Mouse (Mus musculus) hindbrain, embryonic 13.5 days (tissue): Measurements from ENCODE around the gene Myl4. TPM values are rescaled to one million over a fixed set of nuclear protein-coding genes. Genes with fewer than 3 reads are reported as not detected.

Experiments used
- ATAC-seq: fragments of 200-750 bp; cut with Nextera tagmentation; 2 replicates; pipeline ENCODE4 v1.8.0; 2017; ENCODE audit warnings: moderate TSS enrichment; ENCODE audit not compliant: low FRiP score
- H3K27ac ChIP-seq: fragments of 300-500 bp; sonication (generic); 2 replicates; pipeline ENCODE4 v1.5.1; 2015; ENCODE audit warnings: inconsistent platforms, mild to moderate bottlenecking, moderate library complexity
- H3K27me3 ChIP-seq: fragments of 300-500 bp; sonication (generic); 2 replicates; pipeline ENCODE4 v1.6.1; 2015; ENCODE audit warnings: mild to moderate bottlenecking, inconsistent platforms
- H3K36me3 ChIP-seq: fragments of 300-500 bp; sonication (generic); 2 replicates; pipeline ENCODE4 v1.6.1; 2015; ENCODE audit warnings: mild to moderate bottlenecking, inconsistent platforms
- H3K4me1 ChIP-seq: fragments of 300-500 bp; sonication (generic); replicated peaks from 2 replicates; pipeline ENCODE4 v1.6.1; 2015; ENCODE audit warnings: inconsistent platforms
- H3K4me2 ChIP-seq: fragments of 300-500 bp; sonication (generic); 2 replicates; pipeline ENCODE4 v1.6.1; 2015; ENCODE audit warnings: inconsistent platforms, mild to moderate bottlenecking, moderate library complexity
- H3K4me3 ChIP-seq: fragments of 300-500 bp; sonication (generic); 2 replicates; pipeline ENCODE4 v1.5.1; 2015; ENCODE audit warnings: mild to moderate bottlenecking, inconsistent platforms
- H3K9ac ChIP-seq: fragments of 300-500 bp; sonication (generic); 2 replicates; pipeline ENCODE4 v1.6.1; 2015; ENCODE audit warnings: mild to moderate bottlenecking, inconsistent platforms
- H3K9me3 ChIP-seq: fragments of 300-500 bp; sonication (generic); 2 replicates; pipeline ENCODE4 v1.6.1; 2016; ENCODE audit warnings: inconsistent platforms
- WGBS: fragments of 180-500 bp; shearing (Covaris S2); methylation state at CpG from one replicate; pipeline ENCODE4 v1.1.7; 2015; 5-methylcytosine and 5-hydroxymethylcytosine counted together
- polyA plus RNA-seq: library from polyadenylated mRNA; unstranded; fragments of >200 nt; fragmentation: Nextera tagmentation; extraction: Ambion mirVana; gene quantifications from 2 replicates; pipeline ENCODE4 v1.2.1, GENCODE M21; 2015

The Myl4 gene
- polyA plus RNA-seq, 1 experiment from 2014 or later = 6.7 TPM

DNA sequence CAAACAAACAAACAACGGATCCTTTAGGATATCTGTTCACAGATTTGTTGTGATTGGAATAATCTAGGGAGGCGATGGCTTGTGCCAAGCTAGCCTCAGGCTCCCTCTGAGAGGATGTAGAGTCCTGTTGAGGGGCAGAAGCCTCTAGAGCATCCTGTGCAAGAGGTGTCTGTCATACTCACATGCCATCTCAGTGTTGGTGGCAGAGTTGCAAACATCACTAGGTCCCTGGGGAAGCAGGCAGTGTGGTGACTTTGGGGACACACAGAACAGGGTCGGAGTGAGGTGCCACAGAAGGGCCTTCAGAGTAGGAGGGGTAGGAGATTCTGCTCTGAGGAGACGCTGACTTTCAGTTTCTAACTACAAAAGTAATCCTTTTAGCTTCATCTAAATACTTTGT is 59.3 kb downstream of the Myl4 start:
- 63% methylated on average over 4 of the region's 4 CpGs for WGBS
- H3K9me3 ChIP-seq = no peaks in the 10 kb centered on the region
- no peak overlapping the region for H3K4me3 ChIP-seq
- H3K27me3 ChIP-seq = peaks cover 49% of the 10 kb centered on the region
- no peak overlapping the region for H3K9ac ChIP-seq
- peaks cover 13% of the 10 kb centered on the region for H3K4me1 ChIP-seq
- H3K27ac ChIP-seq = no peak overlapping the region
- no peaks in the 10 kb centered on the region for H3K36me3 ChIP-seq
- ATAC-seq = no peak
- H3K4me2 ChIP-seq = no peak overlapping the region

GRCm38 (mm10) chr11:104611579-104612151 is 61.2 kb downstream of the Myl4 start:
- no peak overlapping the region for H3K4me2 ChIP-seq
- H3K27ac ChIP-seq = no peak overlapping the region
- peaks cover 13% of the 10 kb centered on the region for H3K4me1 ChIP-seq
- no peaks in the 10 kb centered on the region for H3K9me3 ChIP-seq
- no peak for ATAC-seq
- 45% methylated on average over 4 of the region's 4 CpGs for WGBS
- H3K9ac ChIP-seq = no peak overlapping the region
- peaks cover 40% of the 10 kb centered on the region for H3K27me3 ChIP-seq
- H3K4me3 ChIP-seq = no peak overlapping the region
- H3K36me3 ChIP-seq = no peaks in the 10 kb centered on the region

DNA sequence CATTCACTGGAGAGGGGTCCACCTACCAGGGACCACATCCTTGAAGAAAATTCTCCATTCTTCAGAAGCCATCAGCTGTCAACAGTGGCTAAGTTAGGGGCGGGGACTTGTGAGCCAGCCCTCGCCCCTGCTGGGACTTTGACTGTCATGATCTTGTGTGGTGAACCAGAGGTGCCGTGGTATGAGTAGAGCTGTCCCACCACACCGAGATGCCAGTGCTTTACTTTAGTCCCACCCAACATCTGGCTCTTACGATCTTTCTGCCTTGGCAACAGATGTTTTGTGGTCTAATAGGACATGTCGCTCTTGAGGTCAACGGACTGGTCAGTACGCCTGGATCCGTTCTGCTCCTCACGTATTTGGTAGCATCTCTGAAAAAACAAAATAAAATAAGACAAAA is 63.1 kb downstream of the Myl4 start:
- H3K27ac ChIP-seq = no peak overlapping the region
- no peaks in the 10 kb centered on the region for H3K36me3 ChIP-seq
- 86% methylated on average over 10 of the region's 10 CpGs for WGBS
- no peak overlapping the region for H3K4me2 ChIP-seq
- peaks cover 2% of the 10 kb centered on the region for H3K4me1 ChIP-seq
- H3K9me3 ChIP-seq = no peaks in the 10 kb centered on the region
- H3K9ac ChIP-seq = no peak overlapping the region
- no peak for ATAC-seq
- peaks cover 31% of the 10 kb centered on the region for H3K27me3 ChIP-seq
- no peak overlapping the region for H3K4me3 ChIP-seq

DNA sequence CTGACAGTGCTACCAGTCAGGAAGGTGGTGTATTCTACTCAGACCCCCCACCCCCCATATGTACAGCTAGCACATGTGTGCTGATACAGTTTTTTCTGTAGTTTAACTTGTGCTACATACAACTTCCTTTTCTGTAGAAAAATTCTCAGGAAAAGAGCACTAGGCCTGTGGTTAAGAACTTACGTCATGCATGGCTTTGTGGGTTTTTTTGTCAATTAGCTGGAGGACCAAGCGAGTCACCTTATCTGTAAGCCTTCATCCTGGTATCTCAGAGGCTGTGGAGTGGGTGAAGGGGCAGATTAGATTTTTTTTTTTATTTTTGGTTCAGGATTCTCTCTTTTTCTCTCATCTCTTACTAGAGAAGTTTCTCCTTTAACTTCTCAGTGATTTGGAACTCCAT is 63.7 kb downstream of the Myl4 start:
- H3K4me3 ChIP-seq = no peak overlapping the region
- H3K36me3 ChIP-seq = no peaks in the 10 kb centered on the region
- no peak for ATAC-seq
- no peak overlapping the region for H3K9ac ChIP-seq
- no peak overlapping the region for H3K27ac ChIP-seq
- H3K27me3 ChIP-seq = peaks cover 25% of the 10 kb centered on the region
- peaks cover 3% of the 10 kb centered on the region; the same call in 1 of the 2 replicates for H3K4me1 ChIP-seq
- no peaks in the 10 kb centered on the region for H3K9me3 ChIP-seq
- no peak overlapping the region for H3K4me2 ChIP-seq
- WGBS = 96% methylated on average over 2 of the region's 2 CpGs

GRCm38 (mm10) chr11:104616182-104616581 is 65.7 kb downstream of the Myl4 start:
- 90% methylated on average over 5 of the region's 5 CpGs for WGBS
- H3K4me2 ChIP-seq = no peak overlapping the region

GRCm38 (mm10) chr11:104618638-104619076 is 68.2 kb downstream of the Myl4 start:
- no peak for ATAC-seq
- Histone ChIP-seq H3K4me2 (no peak overlapping the region), H3K9me3 (no peaks in the 10 kb centered on the region), H3K9ac (no peak overlapping the region), H3K27me3 (peaks cover 7% of the 10 kb centered on the region; the same call in 1 of the 2 replicates), H3K4me1 (peaks cover 9% of the 10 kb centered on the region), H3K36me3 (no peaks in the 10 kb centered on the region), H3K27ac (no peak overlapping the region), H3K4me3 (no peak overlapping the region)
- 74% methylated on average over 6 of the region's 6 CpGs for WGBS

More at GRCm38 (mm10) chr11:104616182-104616581, 65.7 kb downstream of the Myl4 start:
- H3K27ac ChIP-seq = no peak overlapping the region
- H3K4me3 ChIP-seq = no peak overlapping the region
- no peak for ATAC-seq
- H3K4me1 ChIP-seq = peaks cover 9% of the 10 kb centered on the region
- H3K9me3 ChIP-seq = no peaks in the 10 kb centered on the region
- H3K9ac ChIP-seq = no peak overlapping the region
- H3K36me3 ChIP-seq = no peaks in the 10 kb centered on the region
- H3K27me3 ChIP-seq = peaks cover 9% of the 10 kb centered on the region

DNA sequence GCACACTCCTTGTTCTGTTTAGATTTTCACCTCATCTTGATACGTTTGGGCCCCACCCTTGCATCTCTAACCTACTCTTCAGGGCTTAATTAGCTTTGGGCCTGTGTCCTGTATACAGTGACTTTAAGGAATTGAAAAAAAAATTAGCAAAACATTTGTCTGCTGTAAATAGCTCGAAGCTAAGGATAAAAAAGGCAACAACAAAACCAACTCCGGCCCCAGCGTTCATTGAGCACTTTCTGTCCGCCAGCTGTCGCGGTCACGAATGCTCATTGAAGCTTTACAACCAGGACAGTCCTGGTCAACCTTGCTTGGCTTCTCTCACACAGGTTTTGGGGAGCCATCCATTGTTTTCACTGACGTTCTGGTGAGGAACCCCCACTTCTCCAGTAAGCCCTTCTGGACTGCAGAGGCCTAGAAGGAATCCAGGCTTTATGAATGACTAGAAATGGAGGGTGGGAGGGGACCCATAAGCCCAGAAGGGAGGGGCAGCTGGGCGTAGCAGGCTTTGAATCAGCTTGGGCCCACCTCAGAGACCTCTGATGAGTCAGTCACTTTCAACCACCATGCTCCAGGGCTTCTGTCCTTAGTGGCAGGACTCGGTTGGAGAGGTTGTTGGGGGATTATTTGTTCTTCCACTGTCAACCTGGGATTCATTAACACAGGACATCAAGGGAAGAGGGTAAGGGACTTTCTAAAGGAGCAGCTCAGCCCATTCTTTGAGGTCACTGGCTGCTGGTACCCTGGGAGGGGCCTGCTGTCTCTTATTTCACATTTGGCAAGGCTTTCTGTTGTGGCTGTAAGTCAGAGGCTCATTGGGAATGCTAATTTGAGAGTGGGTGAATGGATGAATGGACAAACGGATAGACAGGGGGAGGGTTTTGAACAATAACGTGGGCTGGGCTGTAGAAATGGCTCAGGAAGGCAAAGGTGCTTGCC is 68.9 kb downstream of the Myl4 start:
- 38% methylated on average over 13 of the region's 13 CpGs for WGBS

GRCm38 (mm10) chr11:104622040-104622962 is 71.8 kb downstream of the Myl4 start:
- WGBS = 50% methylated on average over 11 of the region's 12 CpGs
- Histone ChIP-seq H3K4me1 (peaks cover 17% of the 10 kb centered on the region), H3K9me3 (no peaks in the 10 kb centered on the region), H3K27me3 (peaks cover 7% of the 10 kb centered on the region; the same call in 1 of the 2 replicates), H3K4me3 (no peak overlapping the region), H3K4me2 (no peak overlapping the region), H3K27ac (no peak overlapping the region), H3K36me3 (no peaks in the 10 kb centered on the region), H3K9ac (no peak overlapping the region)
- ATAC-seq = no peak

More for the DNA sequence above, 68.9 kb downstream of the Myl4 start:
- Histone ChIP-seq H3K4me3 (no peak overlapping the region), H3K27ac (no peak overlapping the region), H3K4me2 (no peak overlapping the region), H3K36me3 (no peaks in the 10 kb centered on the region), H3K27me3 (peaks cover 7% of the 10 kb centered on the region; the same call in 1 of the 2 replicates), H3K9ac (no peak overlapping the region), H3K4me1 (peaks cover 9% of the 10 kb centered on the region), H3K9me3 (no peaks in the 10 kb centered on the region)
- no peak for ATAC-seq

DNA sequence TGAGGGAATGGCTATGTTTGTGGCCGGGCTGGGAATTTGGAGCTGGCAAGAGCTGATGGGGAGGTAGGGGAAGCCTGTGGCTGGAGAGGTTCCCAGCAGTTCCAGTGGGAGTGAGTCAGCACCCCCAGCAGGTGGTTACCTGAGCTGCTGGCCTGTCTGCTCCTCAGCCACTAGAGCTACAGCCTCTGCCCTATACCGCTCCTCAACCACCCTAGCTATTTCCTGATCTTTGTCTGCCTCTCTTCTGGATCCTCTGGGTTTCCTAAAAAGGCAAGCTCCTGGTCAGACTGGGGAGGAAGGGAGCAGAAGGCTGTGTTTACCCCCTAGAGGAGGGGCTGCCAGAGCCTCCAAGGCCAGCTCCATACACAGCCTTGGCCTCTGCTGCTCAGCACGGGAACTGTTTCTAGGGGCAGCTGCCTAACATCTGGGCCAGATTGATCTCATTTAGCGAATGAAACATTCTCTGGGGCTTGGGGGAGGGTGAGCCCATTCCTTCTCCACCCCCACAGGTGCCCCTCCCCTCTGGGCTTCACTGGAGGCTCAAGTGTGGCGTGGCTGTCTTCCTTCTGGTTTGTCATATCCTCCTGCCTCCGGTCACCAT is 74.4 kb downstream of the Myl4 start:
- Histone ChIP-seq H3K4me1 (peaks cover 8% of the 10 kb centered on the region; the same call in 1 of the 2 replicates), H3K36me3 (no peaks in the 10 kb centered on the region), H3K9me3 (no peaks in the 10 kb centered on the region), H3K4me2 (no peak overlapping the region), H3K27me3 (peaks cover 7% of the 10 kb centered on the region; the same call in 1 of the 2 replicates), H3K27ac (no peak overlapping the region), H3K9ac (no peak overlapping the region; the same call in 1 of the 2 replicates), H3K4me3 (no peak overlapping the region)
- ATAC-seq = no peak
- 48% methylated on average over 6 of the region's 6 CpGs for WGBS

- peaks cover 4% of the 10 kb centered on the region; the same call in 1 of the 2 replicates for H3K27me3 ChIP-seq
- no peak overlapping the region for H3K9ac ChIP-seq
- no peak overlapping the region for H3K4me3 ChIP-seq
- WGBS = 47% methylated on average over 12 of the region's 12 CpGs
- ATAC-seq = no peak
- peaks cover 8% of the 10 kb centered on the region; the same call in 1 of the 2 replicates for H3K4me1 ChIP-seq
- H3K36me3 ChIP-seq = no peaks in the 10 kb centered on the region
- no peak overlapping the region for H3K27ac ChIP-seq
- no peaks in the 10 kb centered on the region for H3K9me3 ChIP-seq
- H3K4me2 ChIP-seq = no peak overlapping the region
Observed at GRCm38 (mm10) chr11:104625453-104626402, 75.3 kb downstream of the Myl4 start.

DNA sequence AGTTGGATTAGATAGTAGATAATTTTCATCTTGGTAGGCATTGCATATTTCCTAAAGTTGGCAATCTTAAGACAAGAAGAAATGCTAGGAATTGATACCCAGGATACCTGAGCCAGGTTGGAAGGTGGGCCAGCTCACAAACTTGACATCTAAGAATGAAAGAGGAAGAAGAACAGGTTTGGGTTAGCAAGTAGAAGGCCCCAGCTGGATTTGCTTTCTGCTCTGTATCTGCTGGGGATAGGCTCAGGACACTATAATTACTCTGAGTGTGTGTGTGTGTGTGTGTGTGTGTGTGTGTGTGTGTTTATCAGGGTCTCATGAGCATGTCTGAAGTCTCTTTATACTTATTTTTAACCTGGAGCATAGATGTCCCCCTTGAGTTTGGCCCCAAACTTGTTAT is 76.2 kb downstream of the Myl4 start:
- no peaks in the 10 kb centered on the region for H3K36me3 ChIP-seq
- H3K4me2 ChIP-seq = no peak overlapping the region
- H3K4me3 ChIP-seq = no peak overlapping the region
- H3K27me3 ChIP-seq = 0 out of 2 replicates have a peak, but pooled peaks cover 3% of the 10 kb centered on the region
- ATAC-seq = no peak
- no peak overlapping the region for H3K27ac ChIP-seq
- peaks cover 8% of the 10 kb centered on the region; the same call in 1 of the 2 replicates for H3K4me1 ChIP-seq
- H3K9ac ChIP-seq = no peak overlapping the region
- H3K9me3 ChIP-seq = no peaks in the 10 kb centered on the region
